Mouse (Mus musculus): ENCODE measurements at regions not wholly inside any gene's neighbourhood (a gene's known extent, or its start where the extent isn't known, plus 50 kb on each side); places are given as distances from the start of the nearest gene placed in this dataset.

DNA sequence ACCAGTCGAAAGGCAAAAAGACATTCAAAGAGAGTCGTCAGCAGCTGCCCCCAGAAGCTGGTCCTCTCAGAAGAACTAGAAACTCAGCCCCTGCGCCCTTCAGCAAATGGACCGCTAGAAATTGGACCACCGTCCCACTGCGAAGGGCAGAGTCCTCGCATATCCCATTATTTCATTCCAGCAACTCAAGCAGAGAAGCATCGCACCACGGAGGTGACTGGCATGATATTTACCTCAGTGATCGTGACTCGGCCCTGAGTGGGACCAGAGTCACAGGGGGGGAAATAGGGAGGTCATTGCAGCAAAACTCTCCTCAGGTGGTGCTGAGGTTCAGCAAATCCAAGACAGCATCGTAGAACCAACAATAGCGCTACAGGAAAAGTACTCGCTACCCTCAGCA, 105.7 kb upstream of the Nt5e start:
- no peak for TF ChIP-seq CTCF (IDR thresholded peaks at IDR 0.05; ENCODE audit: low read depth, low read length)
- no peak for TF ChIP-seq GATA2 (IDR thresholded peaks at IDR 0.05; ENCODE audit: borderline replicate concordance, low read depth, low read length)
- no peak for TF ChIP-seq TAL1 (conservative IDR thresholded peaks at IDR 0.05; ENCODE audit: low read depth, low read length)
- TF ChIP-seq GATA1 (IDR thresholded peaks at IDR 0.05; ENCODE audit: borderline replicate concordance, low read length) = no peak
